Mouse (Mus musculus) erythroblast, embryonic 14.5 days (primary cell): ENCODE measurements around the gene Mus81. TPM values are rescaled to one million over a fixed set of nuclear protein-coding genes. Genes with fewer than 3 reads are reported as not detected.
"Not testable (repeated sequence)": the region's sequence is repeated elsewhere in the genome, so short reads cannot be mapped to it uniquely, and the experiment has no call there.

Experiments used
- H3K27me3 ChIP-seq: 2 replicates; pipeline ENCODE4 v1.6.1; 2012; ENCODE audit warnings: inconsistent platforms; ENCODE audit not compliant: control insufficient read depth
- H3K36me3 ChIP-seq: 2 replicates; pipeline ENCODE4 v1.6.1; 2012; ENCODE audit warnings: mild to moderate bottlenecking, inconsistent platforms; ENCODE audit not compliant: control insufficient read depth
- H3K4me1 ChIP-seq: 2 replicates; pipeline ENCODE4 v1.6.1; 2012; ENCODE audit warnings: inconsistent platforms; ENCODE audit not compliant: control insufficient read depth
- H3K4me3 ChIP-seq: replicated peaks from 2 replicates; pipeline ENCODE3; 2012; ENCODE audit warnings: moderate library complexity, mild to moderate bottlenecking, inconsistent platforms
- H3K9me3 ChIP-seq: 2 replicates; pipeline ENCODE4 v1.6.1; 2012; ENCODE audit warnings: low read length, inconsistent platforms, mixed read lengths; ENCODE audit not compliant: control insufficient read depth
- GATA1 ChIP-seq: IDR thresholded peaks from 2 replicates; pipeline ENCODE4 v1.6.1; 2012; ENCODE audit warnings: low read length, inconsistent platforms, mixed read lengths
- TAL1 ChIP-seq: IDR thresholded peaks from 3 replicates; pipeline ENCODE4 v1.6.1; 2012; ENCODE audit warnings: low read length, inconsistent platforms, mixed read lengths
- polyA plus RNA-seq: library from polyadenylated mRNA; stranded (reverse); fragments of >175 nt; gene quantifications from 2 replicates; pipeline ENCODE4 v1.2.3, GENCODE M21; 2012

Mus81 gene
- polyA plus RNA-seq, 1 experiment = 5.2 TPM

DNA sequence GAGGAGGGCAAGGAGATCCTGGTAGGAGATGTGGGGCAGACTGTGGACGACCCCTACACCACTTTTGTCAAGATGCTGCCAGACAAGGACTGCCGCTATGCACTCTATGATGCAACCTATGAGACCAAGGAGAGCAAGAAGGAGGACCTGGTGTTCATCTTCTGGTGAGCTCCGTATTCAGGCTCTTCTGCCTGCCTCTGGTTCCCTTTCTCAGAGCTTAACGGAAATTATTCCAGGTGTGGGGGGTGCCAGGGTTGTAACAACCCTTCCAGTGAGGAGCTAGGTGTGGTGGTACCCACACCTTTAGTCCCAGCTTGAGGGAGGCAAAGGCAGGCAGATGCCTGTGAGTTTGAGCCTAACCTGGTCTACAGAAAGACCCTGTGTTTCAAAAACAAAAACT lies 4.4 kb upstream of the Mus81 start:
- H3K9me3 ChIP-seq = no peaks in the 10 kb centered on the region
- TF ChIP-seq GATA1 (no peak), TAL1 (no peak)
- H3K27me3 ChIP-seq = no peaks in the 10 kb centered on the region
- H3K36me3 ChIP-seq = peaks cover 59% of the 10 kb centered on the region
- H3K4me1 ChIP-seq = peaks cover 55% of the 10 kb centered on the region
- H3K4me3 ChIP-seq = no peak overlapping the region

DNA sequence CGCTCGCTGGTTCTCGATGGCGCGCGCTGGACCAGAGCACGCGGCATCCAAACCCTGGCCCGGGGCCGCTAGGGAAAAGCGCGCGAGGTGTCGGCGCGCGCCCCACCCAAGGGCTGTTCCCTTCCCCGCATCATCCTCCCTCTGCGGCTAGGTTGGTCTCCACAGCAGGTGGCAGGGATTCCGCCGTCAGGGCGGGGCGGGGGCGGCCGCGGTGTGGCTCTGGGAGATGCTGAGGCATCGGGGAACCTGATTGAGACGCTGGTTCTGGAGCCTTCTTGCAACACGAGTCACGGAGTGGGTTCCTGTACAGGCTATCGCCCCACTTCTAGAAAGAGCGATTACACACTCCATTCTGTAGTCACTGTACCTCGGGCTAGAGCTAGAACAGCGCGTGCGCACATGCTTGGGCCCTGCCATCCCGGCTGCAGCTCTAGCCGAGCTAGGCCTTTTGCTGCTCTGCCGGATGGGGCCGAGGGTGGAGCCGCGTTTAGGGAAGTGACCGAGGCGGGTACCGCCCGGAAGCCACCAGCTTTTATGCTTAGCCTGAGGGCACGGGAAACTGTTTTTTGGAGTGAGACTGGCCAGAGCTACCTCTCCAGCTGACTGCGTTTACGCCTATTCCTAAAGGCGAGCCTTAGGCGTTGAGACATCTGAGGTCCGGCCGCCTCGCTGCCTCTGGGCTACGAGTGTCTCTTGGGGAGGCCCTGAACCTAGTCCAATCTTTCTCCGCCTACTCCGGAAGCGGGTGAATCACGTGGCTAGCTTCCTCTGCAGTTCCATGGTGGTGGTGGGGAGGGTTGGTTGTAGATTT lies 2.9 kb upstream of the Mus81 start:
- no peaks in the 10 kb centered on the region for H3K9me3 ChIP-seq
- H3K27me3 ChIP-seq = no peaks in the 10 kb centered on the region
- H3K4me1 ChIP-seq = peaks cover 70% of the 10 kb centered on the region
- peaks cover 52% of the 10 kb centered on the region for H3K36me3 ChIP-seq
- TF ChIP-seq TAL1 (no peak), GATA1 (no peak)
- H3K4me3 ChIP-seq = peak overlapping the region; percentile 99

- Histone ChIP-seq H3K27me3 (no peaks in the 10 kb centered on the region), H3K36me3 (peaks cover 52% of the 10 kb centered on the region), H3K4me1 (peaks cover 74% of the 10 kb centered on the region), H3K4me3 (peak within 1 kb of the TSS; percentile 99), H3K9me3 (no peaks in the 10 kb centered on the region)
- no peak for TF ChIP-seq TAL1
- TF ChIP-seq GATA1 = no peak
These were observed 2.2 kb upstream of the Mus81 start, which contains the start of gene Cfl1 for GRCm38 (mm10) chr19:5490313-5490897. TSS of gene Cfl1 (plus strand) at chr19:5490455.

DNA sequence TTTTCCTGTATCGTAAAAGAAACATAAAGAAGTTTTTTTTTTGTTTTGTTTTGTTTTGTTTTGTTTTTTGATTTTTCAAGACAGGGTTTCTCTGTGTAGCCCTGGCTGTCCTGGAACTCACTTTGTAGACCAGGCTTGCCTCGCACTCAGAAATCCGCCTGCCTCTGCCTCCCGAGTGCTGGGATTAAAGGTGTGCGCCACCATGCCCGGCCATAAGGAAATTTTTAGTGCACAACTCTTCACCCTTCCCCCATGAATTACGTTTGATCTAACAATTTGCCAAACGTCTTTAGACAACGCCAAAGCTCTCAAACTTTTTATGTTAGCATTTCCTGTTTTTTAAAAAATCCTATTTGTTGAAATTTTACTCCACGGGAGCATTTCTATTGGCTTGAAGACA lies 1.5 kb upstream of the Mus81 start:
- H3K9me3 ChIP-seq, H3K27me3 ChIP-seq: not testable (repeated sequence)
- peak overlapping the region; percentile 99 for H3K4me3 ChIP-seq
- H3K4me1 ChIP-seq = peaks cover 71% of the 10 kb centered on the region
- H3K36me3 ChIP-seq = peaks cover 53% of the 10 kb centered on the region

- TF ChIP-seq GATA1 = no peak
- no peak for TF ChIP-seq TAL1
- H3K36me3 ChIP-seq = peaks cover 53% of the 10 kb centered on the region
- no peaks in the 10 kb centered on the region for H3K9me3 ChIP-seq
- no peaks in the 10 kb centered on the region for H3K27me3 ChIP-seq
- peak overlapping the region; percentile 66 for H3K4me3 ChIP-seq
- peaks cover 71% of the 10 kb centered on the region for H3K4me1 ChIP-seq
These were observed 823 bp upstream of the Mus81 start for GRCm38 (mm10) chr19:5488878-5489571.

- TF ChIP-seq GATA1 = no peak
- TF ChIP-seq TAL1 = no peak
- peaks cover 52% of the 10 kb centered on the region for H3K36me3 ChIP-seq
- no peaks in the 10 kb centered on the region for H3K9me3 ChIP-seq
- no peaks in the 10 kb centered on the region for H3K27me3 ChIP-seq
- peaks cover 68% of the 10 kb centered on the region for H3K4me1 ChIP-seq
- peak overlapping the region; percentile 66 for H3K4me3 ChIP-seq
These were observed 1.4 kb downstream of the Mus81 start for GRCm38 (mm10) chr19:5486771-5487170.

- Histone ChIP-seq H3K9me3 (no peaks in the 10 kb centered on the region), H3K36me3 (peaks cover 55% of the 10 kb centered on the region), H3K4me1 (peaks cover 64% of the 10 kb centered on the region), H3K4me3 (no peak overlapping the region), H3K27me3 (no peaks in the 10 kb centered on the region)
- TF ChIP-seq TAL1 (no peak), GATA1 (no peak)
These were observed 1.9 kb downstream of the Mus81 start for GRCm38 (mm10) chr19:5486286-5486685.

GRCm38 (mm10) chr19:5485821-5486220 lies 2.4 kb downstream of the Mus81 start:
- peaks cover 55% of the 10 kb centered on the region for H3K36me3 ChIP-seq
- H3K27me3 ChIP-seq = no peaks in the 10 kb centered on the region
- peaks cover 59% of the 10 kb centered on the region for H3K4me1 ChIP-seq
- TF ChIP-seq GATA1 (no peak), TAL1 (no peak)
- no peaks in the 10 kb centered on the region for H3K9me3 ChIP-seq
- no peak overlapping the region for H3K4me3 ChIP-seq

DNA sequence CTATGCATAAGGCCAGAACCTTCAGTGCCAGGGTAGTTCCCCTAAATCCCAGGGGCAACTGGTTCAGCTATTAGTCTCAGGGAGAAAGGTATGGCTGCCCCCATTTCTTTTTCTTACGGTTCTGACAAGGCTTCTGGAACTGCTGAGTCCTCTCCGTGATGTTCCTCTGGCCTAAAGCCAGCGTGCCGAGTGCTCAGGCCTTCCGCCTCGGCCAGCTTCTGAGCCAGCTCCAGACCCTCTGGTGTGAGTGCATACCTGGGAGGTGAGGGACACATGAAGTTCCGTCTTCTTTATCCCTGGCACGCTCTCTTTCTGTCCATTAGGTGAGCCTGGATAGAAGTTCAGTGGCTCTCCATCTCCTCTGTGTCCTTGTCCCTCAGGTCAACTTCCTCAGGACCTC lies 2.8 kb downstream of the Mus81 start:
- Histone ChIP-seq H3K9me3 (no peaks in the 10 kb centered on the region), H3K4me1 (peaks cover 55% of the 10 kb centered on the region), H3K36me3 (peaks cover 55% of the 10 kb centered on the region), H3K27me3 (no peaks in the 10 kb centered on the region), H3K4me3 (no peak overlapping the region)
- TF ChIP-seq GATA1 = no peak
- TF ChIP-seq TAL1 = no peak
